Mouse (Mus musculus) cerebellum, adult 8-10 months (tissue): ENCODE measurements around the gene Atg2a.

Experiments
- DNase-seq: peaks from one replicate; pipeline ENCODE4 v3.0.0; 2022

Gene Atg2a

GRCm38 (mm10) chr19:6247526-6248300 lies 6.2 kb downstream of the Atg2a start:
- DNase-seq, result no peak

GRCm38 (mm10) chr19:6253021-6253420 lies 11.6 kb downstream of the Atg2a start:
- DNase-seq, result no peak

GRCm38 (mm10) chr19:6260428-6260827 lies 19.0 kb downstream of the Atg2a start:
- no peak for DNase-seq

- DNase-seq, result no peak
Observed at GRCm38 (mm10) chr19:6260946-6261345, 19.5 kb downstream of the Atg2a start.

- no peak for DNase-seq
Observed at GRCm38 (mm10) chr19:6261379-6261778, 19.9 kb downstream of the Atg2a start.

GRCm38 (mm10) chr19:6262222-6262621 lies 20.8 kb downstream of the Atg2a start:
- peak; percentile 88 for DNase-seq

- DNase-seq, result no peak
Observed at GRCm38 (mm10) chr19:6262839-6263433, 21.5 kb downstream of the Atg2a start.

GRCm38 (mm10) chr19:6264200-6264599 lies 22.7 kb downstream of the Atg2a start:
- no peak for DNase-seq

GRCm38 (mm10) chr19:6264945-6265344 lies 23.5 kb downstream of the Atg2a start:
- DNase-seq, result no peak

- DNase-seq, result no peak
Observed at GRCm38 (mm10) chr19:6265727-6266182, 24.3 kb downstream of the Atg2a start.

GRCm38 (mm10) chr19:6267306-6268169 lies 26.1 kb downstream of the Atg2a start:
- peak; percentile 92 for DNase-seq

GRCm38 (mm10) chr19:6268170-6268528 lies 26.7 kb downstream of the Atg2a start:
- DNase-seq, result peak; percentile 87

GRCm38 (mm10) chr19:6268670-6269132 lies 27.2 kb downstream of the Atg2a start:
- no peak for DNase-seq

GRCm38 (mm10) chr19:6269798-6270475 lies 28.5 kb downstream of the Atg2a start:
- DNase-seq, result no peak

- no peak for DNase-seq
Observed at GRCm38 (mm10) chr19:6270661-6271060, 29.2 kb downstream of the Atg2a start.

- no peak for DNase-seq
Observed at GRCm38 (mm10) chr19:6271206-6271605, 29.7 kb downstream of the Atg2a start.

GRCm38 (mm10) chr19:6272053-6272452 lies 30.6 kb downstream of the Atg2a start:
- no peak for DNase-seq

- DNase-seq, result no peak
Observed at GRCm38 (mm10) chr19:6272738-6273137, 31.3 kb downstream of the Atg2a start.

GRCm38 (mm10) chr19:6273592-6273991 lies 32.1 kb downstream of the Atg2a start:
- DNase-seq, result no peak

- DNase-seq, result no peak
Observed at GRCm38 (mm10) chr19:6273998-6274608, 32.6 kb downstream of the Atg2a start.

GRCm38 (mm10) chr19:6275740-6276389 lies 34.4 kb downstream of the Atg2a start:
- DNase-seq, result no peak
